Mouse (Mus musculus): ENCODE data around the gene Pmpca.

Pmpca gene

GRCm38 (mm10) chr2:26434791-26435572, 45.8 kb downstream of the Pmpca start:
- peak; percentile 30 for DNase-seq

GRCm38 (mm10) chr2:26437221-26437620, 48.1 kb downstream of the Pmpca start:
- DNase-seq, result no peak

DNA sequence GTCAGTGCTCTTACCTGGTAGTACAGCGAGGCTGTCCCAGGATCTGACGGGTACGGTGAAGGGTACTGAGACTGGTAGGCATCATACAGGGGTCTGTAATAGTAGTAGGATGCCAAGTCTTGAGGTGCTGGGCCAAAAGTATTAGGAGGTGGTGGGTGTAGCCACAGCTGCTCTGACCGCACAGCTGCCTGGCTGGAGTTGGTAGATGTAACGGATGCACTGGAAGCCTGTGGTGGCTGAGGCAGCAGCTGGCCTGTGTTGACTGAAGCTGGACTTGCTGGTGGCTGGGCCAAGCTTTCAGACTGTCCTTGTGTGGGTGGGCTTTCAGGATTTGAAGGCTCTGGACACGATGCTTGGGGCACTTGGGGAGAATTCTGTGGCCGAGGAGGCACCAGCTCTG, 49.2 kb downstream of the Pmpca start:
- no peak for DNase-seq

GRCm38 (mm10) chr2:26439671-26440070, 50.5 kb downstream of the Pmpca start:
- DNase-seq, result no peak

DNA sequence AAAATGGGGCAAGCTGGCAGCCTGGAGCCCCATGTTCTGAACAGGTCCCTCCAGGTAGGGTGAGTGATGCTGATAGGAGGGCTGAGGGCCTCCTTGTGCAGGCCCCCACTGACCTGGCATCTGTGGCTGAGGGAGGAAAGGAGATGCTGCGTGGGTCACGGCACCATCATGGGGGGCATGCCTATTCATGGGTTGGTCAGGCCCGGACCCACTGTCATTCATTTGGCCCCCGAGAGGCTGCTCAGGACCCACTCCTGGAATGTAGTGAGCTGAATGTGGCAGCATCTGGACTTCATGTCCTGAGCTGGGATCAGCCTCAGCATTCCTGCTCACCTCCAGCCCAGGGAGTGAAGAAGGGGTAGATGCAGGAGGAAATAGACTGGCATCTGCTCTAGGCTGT, 52.1 kb downstream of the Pmpca start:
- DNase-seq, result no peak

DNA sequence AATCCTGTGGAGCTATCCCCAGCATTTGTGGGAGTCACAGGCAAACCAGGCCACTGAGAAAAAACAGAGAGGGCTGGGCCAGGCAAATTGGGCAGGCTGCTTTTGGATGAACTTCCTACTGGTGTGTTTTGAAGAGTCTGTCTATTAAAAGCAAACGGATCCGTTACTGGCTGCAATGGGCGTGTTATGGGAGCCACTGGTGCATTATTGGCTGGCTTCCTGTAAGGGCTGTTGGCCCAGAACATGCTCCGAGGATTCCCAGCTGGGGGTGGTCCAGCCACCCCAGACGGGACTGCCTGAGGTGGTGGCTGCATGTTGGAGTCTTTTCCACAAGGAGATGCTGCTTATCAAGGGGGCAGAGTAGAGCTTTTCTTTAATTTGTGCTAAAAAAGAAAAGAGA, 52.5 kb downstream of the Pmpca start:
- no peak for DNase-seq

GRCm38 (mm10) chr2:26442843-26443242, 53.7 kb downstream of the Pmpca start:
- DNase-seq, result no peak

DNA sequence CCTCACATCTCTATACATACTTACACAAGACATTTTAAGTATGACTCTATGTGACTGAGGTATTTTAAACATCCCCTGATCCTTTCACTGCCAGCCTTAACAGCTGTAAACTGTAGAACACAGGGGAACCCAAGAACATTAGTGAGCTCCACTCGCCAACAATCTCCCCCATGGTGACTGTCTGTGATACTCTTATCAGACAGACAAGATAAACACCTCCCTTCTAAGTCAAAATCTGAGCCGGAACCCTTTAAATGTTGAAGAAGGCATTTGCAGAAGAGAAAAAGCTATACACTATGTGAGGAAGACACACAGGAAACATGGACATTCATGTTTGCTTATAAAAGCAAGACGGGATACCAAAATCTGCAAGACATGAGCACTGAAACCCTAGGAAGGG, 54.7 kb downstream of the Pmpca start:
- DNase-seq, result no peak

GRCm38 (mm10) chr2:26444368-26444767, 55.2 kb downstream of the Pmpca start:
- no peak for DNase-seq

- DNase-seq, result peak; percentile 100
Observed at GRCm38 (mm10) chr2:26444946-26445665, 56.0 kb downstream of the Pmpca start, which contains the start of gene Sec16a. Gene Sec16a (minus strand): TSS chr2:26445216.

DNA sequence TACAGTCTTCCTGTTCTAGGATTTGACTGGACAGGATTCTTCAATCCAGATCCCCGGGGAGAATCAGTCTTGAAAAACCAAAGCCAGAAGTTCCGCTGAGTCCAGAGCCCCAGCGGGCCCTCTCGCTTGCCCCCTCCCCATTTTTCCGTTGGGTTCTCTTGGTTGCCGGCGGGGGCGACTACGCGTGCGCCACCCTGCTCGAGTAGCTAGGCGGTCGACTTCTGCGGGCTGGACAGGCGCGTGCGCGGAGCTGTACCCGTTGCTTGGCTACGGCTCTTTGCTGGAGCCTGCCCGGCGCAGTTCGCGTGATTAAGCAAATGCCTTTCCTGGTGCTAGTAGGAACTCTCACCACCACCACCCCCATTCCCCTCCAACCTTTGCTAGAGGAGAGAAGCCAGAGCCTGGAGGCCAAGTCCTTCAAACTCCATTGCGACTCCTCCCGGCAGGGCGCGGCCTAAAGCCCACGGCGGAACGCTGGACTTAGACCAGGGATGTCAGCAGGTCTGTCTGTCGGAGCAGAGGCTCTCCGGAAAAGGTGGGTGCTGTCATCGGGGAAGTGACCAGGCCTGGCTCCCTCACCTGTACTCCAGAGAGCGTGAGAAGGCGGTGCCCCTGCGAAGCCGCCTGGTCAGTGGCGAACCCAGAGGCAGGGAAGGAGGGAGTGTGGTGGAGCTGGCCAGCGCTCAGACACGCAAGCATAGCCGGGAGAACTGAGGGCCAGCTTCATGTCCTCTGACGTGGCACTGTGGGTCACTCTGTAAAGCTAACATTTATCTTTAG, 56.7 kb downstream of the Pmpca start:
- peak; percentile 91 for DNase-seq

GRCm38 (mm10) chr2:26446671-26447070, 57.5 kb downstream of the Pmpca start:
- DNase-seq, result no peak

Measured in liver (tissue).